Mouse (Mus musculus) MEL (cell line): ENCODE measurements around the gene Dct. TPM values are rescaled to one million over a fixed set of nuclear protein-coding genes. Genes with fewer than 3 reads are reported as not detected.

ENCODE experiments used
- DNase-seq: peaks from one replicate; pipeline ENCODE4 v3.0.0; 2011; ENCODE audit warnings: low read depth, low spot score
- H3K27ac ChIP-seq: 2 replicates; pipeline ENCODE4 v1.5.1; 2012; ENCODE audit warnings: low read depth, mild to moderate bottlenecking, control low read depth, low read length, moderate library complexity; ENCODE audit not compliant: control insufficient read depth
- H3K27me3 ChIP-seq, 2 experiments: fragments of 150-350 bp in 1 of 2; sonication (generic) in 1 of 2; 2 replicates each; pipeline ENCODE4 v1.6.1; 2012; ENCODE audit warnings: low read length in 2 of 2, mild to moderate bottlenecking in 2 of 2, improper control_type of control experiment in 1 of 2, moderate library complexity in 1 of 2; ENCODE audit not compliant: insufficient read depth in 2 of 2, control insufficient read depth in 1 of 2
- H3K36me3 ChIP-seq, 2 experiments: 2 replicates each; pipeline ENCODE4 v1.6.1; 2012 to 2014; ENCODE audit warnings: low read length in 2 of 2, improper control_type of control experiment in 1 of 2, inconsistent platforms in 1 of 2, mild to moderate bottlenecking in 1 of 2; ENCODE audit not compliant: insufficient read depth in 2 of 2, control insufficient read depth in 1 of 2
- H3K4me1 ChIP-seq, 2 experiments: fragments of 150-350 bp in 1 of 2; sonication (generic) in 1 of 2; 2 replicates each; pipeline ENCODE4 v1.6.1; 2012; ENCODE audit warnings: low read length in 2 of 2, improper control_type of control experiment in 1 of 2, mild to moderate bottlenecking in 1 of 2; ENCODE audit not compliant: insufficient read depth in 2 of 2, control insufficient read depth in 1 of 2
- H3K4me3 ChIP-seq, 2 experiments: fragments of 150-350 bp in 1 of 2; sonication (generic) in 1 of 2; 2 replicates each; pipeline ENCODE4 v1.5.1; 2012; ENCODE audit warnings: low read depth in 2 of 2, low read length in 2 of 2, mild to moderate bottlenecking in 2 of 2, moderate library complexity in 2 of 2, control low read depth in 1 of 2, improper control_type of control experiment in 1 of 2; ENCODE audit not compliant: control insufficient read depth in 1 of 2, insufficient read depth in 1 of 2
- H3K79me2 ChIP-seq: 2 replicates; pipeline ENCODE4 v1.6.1; 2012; ENCODE audit warnings: mild to moderate bottlenecking, low read length, moderate library complexity; ENCODE audit not compliant: control insufficient read depth, poor library complexity, insufficient read depth
- H3K9ac ChIP-seq: 2 replicates; pipeline ENCODE4 v1.6.1; 2012; ENCODE audit warnings: low read depth, mild to moderate bottlenecking, control low read depth, low read length, moderate library complexity; ENCODE audit not compliant: control insufficient read depth, poor library complexity, severe bottlenecking
- H3K9me3 ChIP-seq: fragments of 150-350 bp; sonication (generic); replicated peaks from 2 replicates; pipeline ENCODE4 v1.6.1; 2012; ENCODE audit warnings: mild to moderate bottlenecking, low read length, improper control_type of control experiment, moderate library complexity; ENCODE audit not compliant: insufficient read depth
- CHD1 ChIP-seq: IDR thresholded peaks from 2 replicates; pipeline ENCODE4 v1.6.1; 2012; ENCODE audit warnings: low read depth, mild to moderate bottlenecking, inconsistent platforms, low read length, improper control_type of control experiment
- CHD2 ChIP-seq: IDR thresholded peaks from 2 replicates; pipeline ENCODE4 v1.6.1; 2011; ENCODE audit warnings: low read length, improper control_type of control experiment
- E2F4 ChIP-seq: IDR thresholded peaks from 2 replicates; pipeline ENCODE4 v1.6.1; 2011; ENCODE audit warnings: low read depth, low read length, improper control_type of control experiment, borderline replicate concordance
- EP300 ChIP-seq, 2 experiments: IDR thresholded peaks; 2 replicates each; pipeline ENCODE4 v1.6.1; 2011; ENCODE audit warnings: improper control_type of control experiment in 2 of 2, low read length in 2 of 2, low read depth in 1 of 2, mild to moderate bottlenecking in 1 of 2
- GABPA ChIP-seq: IDR thresholded peaks from 2 replicates; pipeline ENCODE4 v1.6.1; 2012; ENCODE audit warnings: low read depth, mild to moderate bottlenecking, inconsistent platforms, low read length, improper control_type of control experiment, moderate library complexity
- HCFC1 ChIP-seq: IDR thresholded peaks from 2 replicates; pipeline ENCODE4 v1.6.1; 2012; ENCODE audit warnings: low read depth, mild to moderate bottlenecking, inconsistent platforms, low read length, improper control_type of control experiment, moderate library complexity
- MAFK ChIP-seq: IDR thresholded peaks from 2 replicates; pipeline ENCODE4 v1.6.1; 2011; ENCODE audit warnings: low read depth, mild to moderate bottlenecking, low read length, improper control_type of control experiment, borderline replicate concordance
- MAX ChIP-seq: IDR thresholded peaks from 2 replicates; pipeline ENCODE4 v1.6.1; 2011; ENCODE audit warnings: low read length, improper control_type of control experiment
- MEF2A ChIP-seq: IDR thresholded peaks from 2 replicates; pipeline ENCODE4 v1.6.1; 2014; ENCODE audit warnings: low read depth, mild to moderate bottlenecking, inconsistent platforms, low read length, improper control_type of control experiment; ENCODE audit not compliant: poor library complexity, insufficient replicate concordance, severe bottlenecking; ENCODE audit errors: extremely low read depth
- MXI1 ChIP-seq: IDR thresholded peaks from 2 replicates; pipeline ENCODE4 v1.6.1; 2011; ENCODE audit warnings: mild to moderate bottlenecking, low read depth, low read length, improper control_type of control experiment
- MYB ChIP-seq: IDR thresholded peaks from 2 replicates; pipeline ENCODE4 v1.6.1; 2011; ENCODE audit warnings: mild to moderate bottlenecking, low read depth, low read length, improper control_type of control experiment
- MYC ChIP-seq: IDR thresholded peaks from 2 replicates; pipeline ENCODE4 v1.6.1; 2011; ENCODE audit warnings: low read depth, mild to moderate bottlenecking, low read length, improper control_type of control experiment, moderate library complexity
- NELFE ChIP-seq: IDR thresholded peaks from 2 replicates; pipeline ENCODE4 v1.6.1; 2011; ENCODE audit warnings: low read depth, low read length, improper control_type of control experiment
- NRF1 ChIP-seq: IDR thresholded peaks from 2 replicates; pipeline ENCODE4 v1.6.1; 2014; ENCODE audit warnings: low read depth, mild to moderate bottlenecking, inconsistent platforms, low read length, improper control_type of control experiment, moderate library complexity; ENCODE audit not compliant: poor library complexity, insufficient read depth, severe bottlenecking
- POLR2AphosphoS2 ChIP-seq: IDR thresholded peaks from 2 replicates; pipeline ENCODE4 v1.6.1; 2011; ENCODE audit warnings: low read length, improper control_type of control experiment
- POLR2AphosphoS5 ChIP-seq: IDR thresholded peaks from 2 replicates; pipeline ENCODE4 v1.6.1; 2012; ENCODE audit warnings: low read depth, borderline replicate concordance, mild to moderate bottlenecking, inconsistent platforms, low read length, moderate library complexity, mixed read lengths
- RAD21 ChIP-seq: IDR thresholded peaks from 2 replicates; pipeline ENCODE4 v1.6.1; 2011; ENCODE audit warnings: mild to moderate bottlenecking, low read depth, low read length, improper control_type of control experiment
- SIN3A ChIP-seq: IDR thresholded peaks from 2 replicates; pipeline ENCODE4 v1.6.1; 2012; ENCODE audit warnings: low read length, improper control_type of control experiment, inconsistent platforms
- TCF12 ChIP-seq: IDR thresholded peaks from 2 replicates; pipeline ENCODE4 v1.6.1; 2014; ENCODE audit warnings: low read depth, mild to moderate bottlenecking, inconsistent platforms, low read length, improper control_type of control experiment, moderate library complexity
- USF2 ChIP-seq, 2 experiments: IDR thresholded peaks; 2 replicates each; pipeline ENCODE4 v1.6.1; 2011 to 2012; ENCODE audit warnings: improper control_type of control experiment in 2 of 2, low read length in 2 of 2, borderline replicate concordance in 1 of 2, inconsistent platforms in 1 of 2, low read depth in 1 of 2, mild to moderate bottlenecking in 1 of 2; ENCODE audit not compliant: insufficient read depth in 1 of 2
- ZC3H11A ChIP-seq: IDR thresholded peaks from 2 replicates; pipeline ENCODE4 v1.6.1; 2012; ENCODE audit warnings: low read depth, mild to moderate bottlenecking, inconsistent platforms, low read length, improper control_type of control experiment
- ZKSCAN1 ChIP-seq: IDR thresholded peaks from 2 replicates; pipeline ENCODE4 v1.6.1; 2012; ENCODE audit warnings: low read depth, mild to moderate bottlenecking, inconsistent platforms, low read length, improper control_type of control experiment, moderate library complexity
- ZMIZ1 ChIP-seq: IDR thresholded peaks from 2 replicates; pipeline ENCODE4 v1.6.1; 2012; ENCODE audit warnings: low read depth, mild to moderate bottlenecking, inconsistent platforms, low read length, improper control_type of control experiment, moderate library complexity
- polyA plus RNA-seq, 2 experiments: library from polyadenylated mRNA; stranded (reverse) in 1 of 2; unstranded in 1 of 2; fragments of >175 nt in 1 of 2; fragments of >200 nt in 1 of 2; gene quantifications; 2 replicates each; pipeline versions ENCODE4 v1.2.1 to v1.2.4; 2012; ENCODE audit warnings: low replicate concordance in 2 of 2, low read depth in 1 of 2; ENCODE audit not compliant: insufficient read length in 2 of 2, insufficient read depth in 1 of 2, missing spikeins in 1 of 2
- total RNA-seq: library from RNA; depleted of rRNA; stranded (reverse); fragments of 300-350 nt; gene quantifications from 2 replicates; pipeline ENCODE4 v1.2.3, GENCODE M21; 2012

Dct gene
- total and polyA plus RNA-seq, 3 experiments: 0.08 to 0.49 TPM; not detected in 1

- TF ChIP-seq E2F4: no peak
- no peak for TF ChIP-seq SIN3A
- no peak for TF ChIP-seq GABPA
- TF ChIP-seq TCF12: no peak
- no peak for TF ChIP-seq POLR2AphosphoS5
- no peak for TF ChIP-seq CHD1
- no peak for TF ChIP-seq MEF2A
- no peak overlapping the region for H3K9ac ChIP-seq
- H3K36me3 ChIP-seq: no peaks in the 10 kb centered on the region
Observed at GRCm38 (mm10) chr14:118042963-118043362, 9.1 kb downstream of the Dct start.

DNA sequence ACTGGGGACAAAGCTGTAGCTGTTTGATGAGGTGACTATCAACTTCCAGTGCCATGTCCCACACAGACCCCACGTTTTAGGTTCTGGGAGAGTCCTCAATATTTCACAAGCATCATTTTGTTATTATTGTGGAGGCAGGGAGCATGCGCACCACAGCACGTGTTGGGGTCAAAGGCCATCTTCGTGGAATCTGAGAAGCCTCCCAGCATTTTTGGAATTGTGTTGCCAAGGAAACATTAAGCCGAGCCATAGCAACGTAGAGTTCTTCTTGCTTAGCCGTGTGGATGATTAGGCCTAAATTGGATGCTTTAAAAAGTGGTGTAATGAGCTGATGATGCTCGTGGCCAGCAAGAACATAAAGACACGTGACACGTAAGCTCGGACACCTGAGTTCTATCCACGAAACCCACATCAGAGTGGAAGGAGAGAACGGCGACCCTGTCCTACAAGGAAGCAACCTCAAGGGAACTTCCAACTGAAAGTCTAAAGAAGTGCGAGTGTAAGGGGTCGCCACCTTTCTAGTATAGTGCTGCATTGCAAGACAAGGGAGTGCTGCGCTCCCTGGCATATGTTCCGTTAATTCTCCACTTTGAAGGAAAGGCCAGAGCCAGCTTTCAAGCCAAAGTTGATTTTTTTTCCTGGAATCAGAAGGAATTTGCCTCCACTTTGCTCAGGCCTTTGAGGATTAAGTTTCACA, 9.8 kb downstream of the Dct start:
- no peak overlapping the region for H3K9ac ChIP-seq
- no peak for DNase-seq
- TF ChIP-seq CHD2 (no peak), MYC (no peak), EP300 (IDR thresholded peaks at IDR 0.05; ENCODE audit: low read depth in 1 of 2, low read length in 2 of 2) (no peak), NRF1 (no peak), POLR2AphosphoS2 (no peak), HCFC1 (no peak), MAX (no peak), MXI1 (no peak), TCF12 (no peak), SIN3A (no peak), NELFE (no peak), USF2 (IDR thresholded peaks at IDR 0.05; ENCODE audit: borderline replicate concordance in 1 of 2, insufficient read depth in 1 of 2, low read depth in 1 of 2, low read length in 2 of 2) (no peak), MAFK (no peak), ZKSCAN1 (no peak), MYB (no peak), ZMIZ1 (no peak), ZC3H11A (no peak), RAD21 (no peak)
- no peaks in the 10 kb centered on the region for H3K9me3 ChIP-seq
- no peaks in the 10 kb centered on the region for H3K4me1 ChIP-seq
- no peak overlapping the region for H3K27ac ChIP-seq
- no peaks in the 10 kb centered on the region for H3K79me2 ChIP-seq
- H3K4me3 ChIP-seq: no peak overlapping the region
- H3K36me3 ChIP-seq: no peaks in the 10 kb centered on the region
- H3K27me3 ChIP-seq: no peaks in the 10 kb centered on the region

More at GRCm38 (mm10) chr14:118042963-118043362, 9.1 kb downstream of the Dct start:
- no peak for DNase-seq
- Histone ChIP-seq H3K27me3 (no peaks in the 10 kb centered on the region), H3K79me2 (no peaks in the 10 kb centered on the region), H3K9me3 (no peaks in the 10 kb centered on the region), H3K27ac (no peak overlapping the region), H3K4me1 (no peaks in the 10 kb centered on the region), H3K4me3 (no peak overlapping the region)
